Mouse (Mus musculus) bone marrow, adult 2 months (tissue): ENCODE results near the gene Tmcc3.

Source experiments
- CTCF ChIP-seq: fragments of 200-500 bp; IDR thresholded peaks from 2 replicates; pipeline ENCODE4 v1.5.1; 2011; ENCODE audit warnings: low read length, control low read depth; ENCODE audit not compliant: control insufficient read depth, insufficient read depth
- POLR2A ChIP-seq: fragments of 200-500 bp; IDR thresholded peaks from 2 replicates; pipeline ENCODE4 v1.6.1; 2011; ENCODE audit warnings: low read depth, mild to moderate bottlenecking, control low read depth, low read length, borderline replicate concordance; ENCODE audit not compliant: control insufficient read depth

- TF ChIP-seq CTCF: no peak
- TF ChIP-seq POLR2A: no peak
Observed at GRCm38 (mm10) chr10:94350207-94350606, 38.5 kb downstream of the Tmcc3 start.
